Mouse (Mus musculus): ENCODE measurements around the gene Kcne3. TPM values are rescaled to one million over a fixed set of nuclear protein-coding genes. Genes with fewer than 3 reads are reported as not detected.

The Kcne3 gene
- total and polyA plus RNA-seq, 2 experiments = 1.6 to 4.5 TPM

DNA sequence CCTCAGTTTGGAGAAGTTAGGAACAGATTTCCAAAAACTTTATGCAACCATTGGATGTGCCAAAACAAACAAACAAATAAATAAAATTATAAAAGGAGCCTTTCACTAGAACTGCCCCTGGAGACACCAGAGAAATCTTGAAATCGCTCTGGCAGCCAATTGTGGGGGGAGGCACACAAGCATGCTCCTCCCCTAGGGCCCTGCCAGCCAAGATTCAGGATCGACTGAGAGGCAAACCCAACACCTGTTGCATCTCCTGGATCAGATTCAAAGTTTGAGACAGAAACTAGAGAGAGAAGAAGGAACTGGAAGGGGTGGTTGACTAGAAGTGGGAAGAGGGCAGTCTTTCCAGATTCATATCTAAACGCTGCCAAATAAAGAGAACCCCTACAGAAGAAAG is 27.3 kb downstream of the Kcne3 start:
- H3K27ac ChIP-seq (replicated peaks; ENCODE audit: insufficient read depth, low read depth, low read length) = no peak overlapping the region
- peaks cover 15% of the 10 kb centered on the region; the same call in 1 of the 2 replicates for H3K4me1 ChIP-seq (ENCODE audit: control insufficient read depth, insufficient read depth, low read length)
- 43% methylated on average over 3 of the region's 3 CpGs for WGBS
- H3K9ac ChIP-seq (ENCODE audit: low read depth, low read length) = no peak overlapping the region
- peaks cover 3% of the 10 kb centered on the region; the same call in 1 of the 2 replicates for H3K27me3 ChIP-seq (ENCODE audit: control insufficient read depth, insufficient read depth, low read length)
- no peaks in the 10 kb centered on the region; the same call in 1 of the 2 replicates for H3K79me2 ChIP-seq (ENCODE audit: control insufficient read depth, insufficient read depth, low read length)
- TF ChIP-seq CTCF (IDR thresholded peaks at IDR 0.05; ENCODE audit: low read depth, low read length) = no peak
- no peak for TF ChIP-seq POLR2A (IDR thresholded peaks at IDR 0.05; ENCODE audit: extremely low read depth, insufficient read depth, low read length)
- no peak overlapping the region for H3K4me3 ChIP-seq (ENCODE audit: insufficient read depth, low read depth, low read length)
- peak; percentile 40 for DNase-seq (ENCODE audit: extremely low read depth, low read depth, low spot score)
- no peaks in the 10 kb centered on the region for H3K36me3 ChIP-seq (ENCODE audit: control insufficient read depth, insufficient read depth, low read length)

GRCm38 (mm10) chr7:100204871-100205270 is 28.6 kb downstream of the Kcne3 start:
- no peak overlapping the region for H3K27ac ChIP-seq (replicated peaks; ENCODE audit: insufficient read depth, low read depth, low read length)
- H3K4me1 ChIP-seq (ENCODE audit: control insufficient read depth, insufficient read depth, low read length) = peaks cover 15% of the 10 kb centered on the region; the same call in 1 of the 2 replicates
- peaks cover 3% of the 10 kb centered on the region; the same call in 1 of the 2 replicates for H3K27me3 ChIP-seq (ENCODE audit: control insufficient read depth, insufficient read depth, low read length)
- H3K79me2 ChIP-seq (ENCODE audit: control insufficient read depth, insufficient read depth, low read length) = no peaks in the 10 kb centered on the region; the same call in 1 of the 2 replicates
- TF ChIP-seq POLR2A (IDR thresholded peaks at IDR 0.05; ENCODE audit: extremely low read depth, insufficient read depth, low read length) (no peak), CTCF (IDR thresholded peaks at IDR 0.05; ENCODE audit: low read depth, low read length) (no peak)
- no peaks in the 10 kb centered on the region for H3K36me3 ChIP-seq (ENCODE audit: control insufficient read depth, insufficient read depth, low read length)
- no peak for DNase-seq (ENCODE audit: extremely low read depth, low read depth, low spot score)
- H3K4me3 ChIP-seq (ENCODE audit: insufficient read depth, low read depth, low read length) = no peak overlapping the region
- no peak overlapping the region for H3K9ac ChIP-seq (ENCODE audit: low read depth, low read length)
- 95% methylated on average over 6 of the region's 6 CpGs for WGBS

GRCm38 (mm10) chr7:100206144-100206543 is 29.8 kb downstream of the Kcne3 start:
- no peak overlapping the region for H3K4me3 ChIP-seq (ENCODE audit: insufficient read depth, low read depth, low read length)
- peaks cover 15% of the 10 kb centered on the region; the same call in 1 of the 2 replicates for H3K4me1 ChIP-seq (ENCODE audit: control insufficient read depth, insufficient read depth, low read length)
- peaks cover 3% of the 10 kb centered on the region; the same call in 1 of the 2 replicates for H3K27me3 ChIP-seq (ENCODE audit: control insufficient read depth, insufficient read depth, low read length)
- no peaks in the 10 kb centered on the region for H3K36me3 ChIP-seq (ENCODE audit: control insufficient read depth, insufficient read depth, low read length)
- no peak for TF ChIP-seq CTCF (IDR thresholded peaks at IDR 0.05; ENCODE audit: low read depth, low read length)
- no peak overlapping the region for H3K9ac ChIP-seq (ENCODE audit: low read depth, low read length)
- no peak for DNase-seq (ENCODE audit: extremely low read depth, low read depth, low spot score)
- 88% methylated on average over 2 of the region's 2 CpGs for WGBS
- H3K79me2 ChIP-seq (ENCODE audit: control insufficient read depth, insufficient read depth, low read length) = no peaks in the 10 kb centered on the region; the same call in 1 of the 2 replicates
- no peak overlapping the region for H3K27ac ChIP-seq (replicated peaks; ENCODE audit: insufficient read depth, low read depth, low read length)

DNA sequence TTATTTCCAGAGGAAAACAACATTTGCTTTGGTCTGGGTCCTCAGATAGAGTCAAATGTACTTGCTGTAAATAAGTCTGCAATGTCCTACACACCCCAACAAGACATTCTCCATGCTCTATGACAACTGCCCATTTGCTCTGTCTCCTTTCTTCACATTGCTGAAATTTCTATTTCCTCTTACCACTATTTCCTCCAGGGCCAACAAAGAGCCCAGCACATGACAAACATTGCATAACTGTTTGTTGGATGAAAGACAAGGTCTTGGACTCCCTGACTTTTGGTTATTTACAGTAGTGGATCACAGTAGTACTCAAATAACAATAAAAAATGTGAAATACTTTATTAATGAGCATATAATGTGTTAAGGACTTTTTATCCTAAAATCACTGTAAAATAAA is 31.6 kb downstream of the Kcne3 start:
- H3K27ac ChIP-seq (replicated peaks; ENCODE audit: insufficient read depth, low read depth, low read length) = no peak overlapping the region; the same call in 1 of the 2 replicates
- H3K36me3 ChIP-seq (ENCODE audit: control insufficient read depth, insufficient read depth, low read length) = no peaks in the 10 kb centered on the region
- H3K4me3 ChIP-seq (ENCODE audit: insufficient read depth, low read depth, low read length) = no peak overlapping the region
- peak; percentile 95 for DNase-seq (ENCODE audit: extremely low read depth, low read depth, low spot score)
- H3K4me1 ChIP-seq (ENCODE audit: control insufficient read depth, insufficient read depth, low read length) = peaks cover 15% of the 10 kb centered on the region; the same call in 1 of the 2 replicates
- H3K27me3 ChIP-seq (ENCODE audit: control insufficient read depth, insufficient read depth, low read length) = 0 out of 2 replicates have a peak, but pooled peaks cover 3% of the 10 kb centered on the region
- no peak for TF ChIP-seq CTCF (IDR thresholded peaks at IDR 0.05; ENCODE audit: low read depth, low read length)
- no peak for TF ChIP-seq POLR2A (IDR thresholded peaks at IDR 0.05; ENCODE audit: extremely low read depth, insufficient read depth, low read length)
- H3K9ac ChIP-seq (ENCODE audit: low read depth, low read length) = no peak overlapping the region
- H3K79me2 ChIP-seq (ENCODE audit: control insufficient read depth, insufficient read depth, low read length) = no peaks in the 10 kb centered on the region

GRCm38 (mm10) chr7:100214310-100214709 is 38.0 kb downstream of the Kcne3 start:
- H3K36me3 ChIP-seq (ENCODE audit: control insufficient read depth, insufficient read depth, low read length) = no peaks in the 10 kb centered on the region
- H3K9ac ChIP-seq (ENCODE audit: low read depth, low read length) = no peak overlapping the region
- no peak overlapping the region for H3K27ac ChIP-seq (replicated peaks; ENCODE audit: insufficient read depth, low read depth, low read length)
- no peaks in the 10 kb centered on the region for H3K4me1 ChIP-seq (ENCODE audit: control insufficient read depth, insufficient read depth, low read length)
- TF ChIP-seq POLR2A (IDR thresholded peaks at IDR 0.05; ENCODE audit: extremely low read depth, insufficient read depth, low read length) (no peak), CTCF (IDR thresholded peaks at IDR 0.05; ENCODE audit: low read depth, low read length) (no peak)
- H3K4me3 ChIP-seq (ENCODE audit: insufficient read depth, low read depth, low read length) = no peak overlapping the region
- DNase-seq (ENCODE audit: extremely low read depth, low read depth, low spot score) = no peak
- no peaks in the 10 kb centered on the region for H3K79me2 ChIP-seq (ENCODE audit: control insufficient read depth, insufficient read depth, low read length)
- 78% methylated on average over 4 of the region's 4 CpGs for WGBS
- 0 out of 2 replicates have a peak, but pooled peaks cover 3% of the 10 kb centered on the region for H3K27me3 ChIP-seq (ENCODE audit: control insufficient read depth, insufficient read depth, low read length)

- WGBS = 52% methylated on average over 6 of the region's 6 CpGs
- TF ChIP-seq POLR2A (IDR thresholded peaks at IDR 0.05; ENCODE audit: extremely low read depth, insufficient read depth, low read length) (no peak), CTCF (IDR thresholded peaks at IDR 0.05; ENCODE audit: low read depth, low read length) (no peak)
- Histone ChIP-seq H3K79me2 (ENCODE audit: control insufficient read depth, insufficient read depth, low read length) (no peaks in the 10 kb centered on the region), H3K4me1 (ENCODE audit: control insufficient read depth, insufficient read depth, low read length) (no peaks in the 10 kb centered on the region), H3K36me3 (ENCODE audit: control insufficient read depth, insufficient read depth, low read length) (no peaks in the 10 kb centered on the region), H3K4me3 (ENCODE audit: insufficient read depth, low read depth, low read length) (no peak overlapping the region), H3K27me3 (ENCODE audit: control insufficient read depth, insufficient read depth, low read length) (0 out of 2 replicates have a peak, but pooled peaks cover 3% of the 10 kb centered on the region), H3K9ac (ENCODE audit: low read depth, low read length) (no peak overlapping the region), H3K27ac (replicated peaks; ENCODE audit: insufficient read depth, low read depth, low read length) (no peak overlapping the region)
- no peak for DNase-seq (ENCODE audit: extremely low read depth, low read depth, low spot score)
Measured at GRCm38 (mm10) chr7:100215116-100215732, 38.9 kb downstream of the Kcne3 start.

Data from liver, adult 2 months (tissue).